Mouse (Mus musculus): ENCODE measurements around the gene Pfkfb3.
A peak's percentile ranks its signal among the peaks of the same experiment; 100 is the strongest.

The Pfkfb3 gene

DNA sequence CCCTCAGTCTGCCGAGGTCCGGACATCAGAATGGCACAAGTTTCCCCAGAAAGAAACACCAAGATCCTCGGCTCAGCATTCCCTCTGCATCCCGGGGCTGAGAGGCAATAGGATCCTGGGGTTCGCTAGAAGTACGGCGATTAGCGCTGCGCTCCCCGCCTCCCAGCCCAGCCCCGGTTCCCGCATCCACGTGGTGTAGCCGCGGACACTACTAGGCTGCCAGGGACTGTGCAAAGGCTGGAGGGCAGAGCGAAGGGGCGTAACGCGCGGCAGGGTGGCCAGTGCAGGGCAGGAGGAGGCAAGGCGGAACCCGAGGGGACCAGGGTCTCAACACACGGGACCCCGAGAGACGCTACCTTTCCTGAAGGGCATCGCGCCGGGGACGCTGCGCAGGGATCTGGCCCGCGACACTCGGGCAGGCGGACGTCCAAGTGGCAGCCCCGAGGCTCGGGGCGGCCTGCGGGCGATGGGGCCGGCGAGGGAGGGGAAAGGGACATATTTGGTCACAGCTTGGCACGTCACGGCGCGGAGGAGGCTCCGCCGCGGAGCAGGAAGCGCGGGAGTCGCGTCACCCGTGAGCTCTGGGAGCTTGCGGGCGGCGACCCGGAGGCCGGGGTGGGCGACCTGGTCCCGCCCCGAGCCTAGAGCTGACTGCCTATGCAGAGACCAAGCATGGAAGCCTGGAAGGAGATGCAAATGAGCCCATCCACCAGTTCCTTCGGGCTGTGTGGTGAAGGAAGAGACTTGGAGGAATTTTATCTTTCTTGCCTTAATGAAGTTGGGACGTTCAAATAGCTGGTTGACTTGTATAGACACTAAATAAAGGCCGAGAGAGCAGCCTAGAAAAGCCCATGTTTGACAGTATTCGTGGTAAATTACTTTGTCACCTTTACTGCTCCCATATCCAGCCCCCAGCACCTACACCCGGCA is at the start of gene Pfkfb3:
Gene Pfkfb3 (minus strand): TSS at position 607 of the 930 bp plus-strand sequence.
- DNase-seq: peak; percentile 85 to 86

DNA sequence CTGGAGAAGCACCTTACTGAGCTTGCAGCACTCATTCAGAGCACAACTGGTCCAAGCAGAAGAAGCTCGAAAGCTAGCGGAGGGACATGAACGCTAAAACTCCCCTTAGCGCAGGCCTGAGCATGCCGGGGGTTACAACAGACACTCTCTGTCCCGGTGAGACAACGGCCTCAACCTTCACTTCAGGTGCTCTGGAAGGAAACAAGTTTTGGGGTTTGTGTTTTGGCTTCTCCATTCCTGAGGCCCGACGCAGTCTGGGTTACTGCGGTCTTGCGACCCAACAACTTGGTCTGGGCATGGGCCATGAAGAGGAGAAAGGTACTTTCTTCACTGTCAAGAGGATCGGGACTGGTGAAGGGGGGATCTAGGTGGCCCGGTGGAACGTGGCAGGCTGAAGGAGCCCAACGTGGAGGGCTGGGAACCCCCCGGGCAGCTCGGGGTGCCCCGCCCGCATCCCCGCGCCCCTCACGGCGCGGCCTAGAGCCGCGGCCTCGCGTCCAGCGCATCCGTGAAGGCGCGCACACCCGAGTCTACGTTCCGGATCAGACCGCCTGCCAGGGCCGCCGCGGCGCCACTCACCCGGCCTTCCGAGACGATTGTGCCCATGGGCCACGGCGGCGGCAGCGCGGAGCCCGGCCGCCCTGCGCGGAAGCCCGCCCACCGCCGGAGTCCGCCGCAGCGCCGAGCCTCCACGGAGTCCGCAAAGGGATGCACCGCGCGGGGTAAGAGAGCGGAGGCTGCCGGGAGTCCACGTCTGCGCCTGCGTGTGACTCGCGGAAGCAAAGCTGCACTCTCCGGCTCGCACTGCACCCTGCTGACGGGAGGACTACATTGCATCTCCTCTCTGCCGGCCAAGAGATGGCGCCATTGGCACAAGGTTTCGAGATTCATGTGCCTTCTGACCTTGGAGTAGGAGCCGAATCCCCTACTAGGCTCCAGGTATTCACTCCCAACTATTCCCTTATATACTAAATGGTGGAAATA is 48.9 kb upstream of the Pfkfb3 start:
- peak; percentile 93 to 95 for DNase-seq

DNA sequence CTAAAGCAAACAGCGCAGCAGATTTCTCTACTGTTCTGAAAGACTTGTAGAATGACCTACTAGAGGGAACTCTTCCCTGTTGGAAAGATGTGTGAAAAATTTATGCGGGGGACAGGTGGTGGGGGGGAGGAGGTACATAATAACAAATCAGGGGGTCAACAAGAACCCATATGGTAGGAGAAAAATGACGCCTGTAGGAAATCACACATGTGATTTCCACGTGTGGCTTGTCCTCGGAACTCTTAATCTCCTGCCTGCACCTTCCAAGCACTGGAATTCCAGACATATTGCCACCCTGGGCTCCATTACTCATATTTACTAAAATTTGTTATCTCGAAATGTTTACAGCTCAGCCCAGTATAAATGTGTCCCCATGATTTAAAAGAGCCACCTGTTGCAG is 47.9 kb upstream of the Pfkfb3 start:
- no peak for DNase-seq

DNA sequence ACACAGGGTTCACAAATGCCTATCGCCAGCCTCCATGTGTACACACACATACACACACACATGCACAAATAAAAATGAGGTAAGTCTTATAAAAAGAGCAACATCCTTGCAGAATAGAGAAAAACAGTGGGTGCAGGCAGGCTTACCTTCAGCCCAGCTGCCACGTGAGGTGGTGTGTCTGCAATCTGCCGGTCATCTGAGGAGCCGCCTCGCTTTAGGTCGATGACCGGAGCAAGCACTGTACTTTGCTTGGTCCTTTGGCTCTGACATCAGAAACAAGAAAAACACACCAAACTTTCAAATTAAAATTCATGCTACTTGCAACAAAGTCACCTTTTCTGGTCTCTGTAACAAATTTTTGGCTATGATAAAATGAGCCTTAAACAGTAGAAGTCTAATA is 44.0 kb upstream of the Pfkfb3 start:
- DNase-seq: no peak

DNA sequence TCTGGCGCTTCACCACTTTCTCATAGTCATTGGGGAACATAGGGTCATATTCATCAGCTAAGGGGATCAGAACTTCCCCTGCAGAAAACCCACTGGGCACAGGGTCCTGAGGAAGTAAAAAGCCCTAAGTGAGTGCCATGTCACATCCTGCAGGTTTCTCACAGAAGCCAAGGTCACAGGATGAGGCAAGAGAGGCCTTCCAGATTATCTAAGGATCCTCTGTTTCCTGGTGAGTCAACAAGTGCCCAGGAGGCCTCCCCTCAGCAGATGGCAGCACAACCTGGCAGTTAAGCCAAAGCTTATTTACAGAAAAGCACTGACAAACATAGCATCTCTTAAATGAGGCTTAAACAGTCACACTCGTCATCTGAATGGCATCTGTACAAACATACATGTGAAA is 42.8 kb upstream of the Pfkfb3 start:
- no peak for DNase-seq

DNA sequence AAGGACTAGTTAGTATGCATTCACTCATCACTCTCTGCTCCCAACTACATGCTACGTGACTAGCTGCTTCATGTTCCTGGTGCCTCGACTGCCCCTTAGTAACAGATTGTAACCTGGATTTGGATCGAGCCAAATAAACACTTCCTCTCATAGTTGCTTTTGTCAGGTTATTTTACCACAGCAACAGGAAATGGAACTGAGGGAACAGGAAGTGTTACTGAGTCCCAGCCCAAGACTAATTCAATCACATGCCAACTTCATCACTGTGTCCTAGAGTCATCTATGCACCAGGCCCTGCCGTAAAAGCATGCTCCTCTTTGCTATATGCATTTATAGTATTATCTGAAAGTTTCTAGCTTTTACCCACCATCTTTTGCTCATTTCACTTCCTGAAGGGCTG is 34.1 kb upstream of the Pfkfb3 start:
- DNase-seq: no peak

DNA sequence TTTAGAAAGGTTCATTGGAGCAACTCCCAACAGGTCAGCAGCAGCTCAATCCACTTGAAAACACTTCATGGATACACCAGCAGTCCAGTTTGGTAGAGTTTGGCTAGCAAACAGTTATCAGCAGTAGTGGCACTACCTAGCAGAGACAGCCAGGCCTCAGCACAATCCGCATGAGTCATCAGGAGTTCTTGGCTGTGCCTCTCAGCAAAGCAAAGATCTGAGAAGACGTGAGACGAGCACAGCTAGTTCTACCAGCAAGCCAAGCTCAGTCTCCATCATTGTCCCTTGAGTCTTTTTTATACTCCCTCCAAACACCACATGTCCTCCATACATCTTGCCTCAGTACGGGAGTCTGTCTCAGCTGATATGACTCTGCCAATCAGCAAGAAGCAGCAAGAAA is 25.5 kb upstream of the Pfkfb3 start:
- DNase-seq: no peak

DNA sequence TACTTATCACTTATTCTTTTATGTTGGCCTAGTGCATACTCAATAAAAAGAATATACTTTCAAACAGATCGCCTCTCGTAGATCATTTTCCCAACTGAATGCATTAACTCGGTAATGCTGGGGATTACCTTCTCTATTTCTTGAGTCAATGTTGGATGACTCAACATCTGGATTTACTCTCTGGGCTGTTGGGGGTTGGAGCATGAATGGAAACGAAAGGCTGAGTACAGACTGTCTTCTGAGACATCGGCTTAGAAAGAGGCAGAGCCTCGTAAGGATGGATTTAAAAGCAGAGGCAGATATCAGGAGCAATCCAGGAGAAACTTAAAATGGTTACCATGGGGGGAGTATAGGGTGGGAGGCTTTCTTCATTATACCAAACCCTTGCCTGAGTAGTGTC is 24.3 kb upstream of the Pfkfb3 start:
- DNase-seq: no peak

DNA sequence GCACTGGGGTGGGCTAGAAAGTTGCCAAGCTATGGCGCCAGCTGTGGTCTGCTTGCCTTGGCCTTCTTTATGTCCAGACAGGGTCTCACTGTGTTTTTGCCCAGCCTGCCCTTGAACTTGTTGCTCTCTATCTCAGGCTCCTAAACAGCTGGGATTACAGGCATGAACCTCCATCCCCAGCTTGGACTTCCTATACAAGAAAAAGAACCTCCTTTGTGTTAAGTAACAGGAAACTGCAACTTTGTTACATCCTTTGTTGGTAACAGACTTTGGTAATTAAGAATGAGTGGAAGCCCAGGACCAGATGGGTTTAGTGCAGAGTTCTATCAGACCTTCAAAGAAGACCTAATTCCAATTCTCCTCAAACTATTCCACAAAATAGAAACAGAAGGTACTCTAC is 19.8 kb upstream of the Pfkfb3 start:
- DNase-seq: no peak

DNA sequence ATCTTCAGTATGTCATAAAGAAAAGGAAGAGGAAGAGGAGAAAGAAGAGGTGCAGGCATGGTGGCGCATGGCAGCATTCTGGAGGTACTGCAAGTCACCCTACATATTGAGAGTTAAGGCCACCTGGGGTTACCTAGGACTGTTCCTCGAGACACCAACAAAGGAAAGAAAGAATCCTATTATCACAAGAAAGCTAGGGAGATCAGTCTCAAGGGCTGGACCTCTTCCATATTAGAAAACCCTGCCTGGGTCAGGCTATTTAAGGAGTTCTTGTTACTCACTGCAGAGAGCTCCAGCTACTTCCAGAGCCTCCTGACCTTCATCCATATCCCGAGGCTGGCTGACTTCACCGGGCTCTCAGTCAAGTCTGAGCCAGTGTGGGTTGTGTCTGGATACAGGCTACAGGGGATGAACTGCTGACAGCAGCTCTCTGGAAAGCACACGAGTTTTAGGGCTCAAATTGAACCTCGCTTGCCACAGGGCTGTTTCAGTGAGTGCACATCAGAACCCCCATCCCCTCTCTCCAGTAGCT is 17.2 kb upstream of the Pfkfb3 start:
- no peak for DNase-seq

DNA sequence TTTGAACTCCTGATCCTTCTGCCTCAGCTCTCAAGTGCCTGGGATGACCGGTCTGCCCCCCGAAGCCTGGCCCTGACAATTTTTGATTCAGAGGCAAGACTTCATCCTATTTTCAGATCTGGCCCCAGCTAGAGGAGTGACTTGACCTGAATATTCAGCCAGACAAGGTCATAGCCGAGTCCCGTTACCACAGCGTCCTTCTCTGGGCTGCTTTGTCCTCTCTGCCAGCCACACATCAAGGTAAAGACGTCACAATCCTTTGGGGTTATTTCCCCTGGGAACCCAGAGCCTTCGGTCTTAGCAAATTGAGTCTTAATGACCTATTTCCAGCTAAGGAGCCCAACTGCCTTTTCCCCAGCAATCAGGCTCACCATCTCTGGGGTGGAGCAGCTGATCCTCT is 14.6 kb upstream of the Pfkfb3 start:
- DNase-seq: no peak

DNA sequence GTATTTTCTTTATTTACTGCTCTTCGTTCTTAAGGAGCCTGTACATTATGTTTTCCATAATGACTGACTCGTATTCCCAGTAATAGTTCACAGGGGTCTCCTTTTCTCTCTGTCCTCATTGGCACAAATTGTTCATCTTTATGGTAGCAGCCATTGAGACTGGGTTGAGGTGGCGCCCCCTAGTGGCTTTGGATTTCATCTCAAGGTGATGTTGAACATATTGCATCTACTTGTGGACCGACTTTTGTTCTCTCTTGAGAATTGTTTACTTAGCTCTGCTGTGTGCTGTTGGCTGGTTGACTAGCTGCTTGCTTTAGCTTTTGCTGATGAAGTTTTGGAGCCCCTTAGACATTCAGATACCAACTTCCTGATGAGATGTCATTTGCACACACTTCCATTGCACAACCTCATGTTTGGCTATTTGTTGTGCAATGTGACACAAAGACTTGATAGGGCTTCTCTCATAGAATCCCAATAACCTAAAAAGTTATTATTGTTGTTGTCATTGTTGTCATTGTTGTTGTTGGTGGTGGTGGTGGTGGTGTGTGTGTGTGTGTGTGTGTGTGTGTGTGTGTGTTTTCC is 14.0 kb upstream of the Pfkfb3 start:
- DNase-seq: peak in 1 of 2 experiments; percentile 32

DNA sequence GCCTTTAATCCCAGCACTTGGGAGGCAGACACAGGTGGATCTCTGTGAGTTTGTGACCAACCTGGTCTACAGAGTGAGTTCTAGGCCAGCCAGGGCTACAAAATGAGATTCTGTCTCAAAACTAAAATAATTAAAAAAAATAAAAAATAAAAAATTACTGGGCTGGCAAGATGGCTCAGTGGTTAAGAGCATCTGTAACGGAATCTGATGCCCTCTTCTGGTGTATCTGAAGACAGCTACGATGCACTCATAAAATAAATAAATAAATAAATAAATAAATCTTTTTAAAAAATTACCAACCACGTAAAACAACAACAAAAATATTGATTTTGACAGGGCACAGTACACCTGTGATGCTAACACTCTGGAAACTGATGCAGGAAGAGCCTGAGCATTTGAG is 13.0 kb upstream of the Pfkfb3 start:
- DNase-seq: no peak

DNA sequence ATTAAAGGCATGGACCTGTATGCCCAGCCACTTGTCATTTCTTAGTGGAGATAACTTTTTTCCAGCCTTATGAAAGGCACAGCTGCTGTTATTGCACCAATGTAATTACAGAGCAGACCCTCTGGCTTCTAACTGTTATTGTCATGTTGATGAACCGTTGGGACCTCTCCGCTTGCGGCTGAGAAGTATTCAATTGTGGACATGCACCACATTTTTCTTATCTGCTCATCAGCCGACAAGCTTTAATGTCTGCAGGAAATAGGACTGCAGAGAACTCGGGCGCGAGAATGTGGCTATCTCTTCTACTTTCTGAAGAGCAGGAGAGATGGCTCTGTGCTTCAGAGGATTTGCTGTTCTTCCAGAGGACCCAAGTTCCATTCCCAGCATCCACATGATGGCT is 12.4 kb upstream of the Pfkfb3 start:
- DNase-seq: no peak

DNA sequence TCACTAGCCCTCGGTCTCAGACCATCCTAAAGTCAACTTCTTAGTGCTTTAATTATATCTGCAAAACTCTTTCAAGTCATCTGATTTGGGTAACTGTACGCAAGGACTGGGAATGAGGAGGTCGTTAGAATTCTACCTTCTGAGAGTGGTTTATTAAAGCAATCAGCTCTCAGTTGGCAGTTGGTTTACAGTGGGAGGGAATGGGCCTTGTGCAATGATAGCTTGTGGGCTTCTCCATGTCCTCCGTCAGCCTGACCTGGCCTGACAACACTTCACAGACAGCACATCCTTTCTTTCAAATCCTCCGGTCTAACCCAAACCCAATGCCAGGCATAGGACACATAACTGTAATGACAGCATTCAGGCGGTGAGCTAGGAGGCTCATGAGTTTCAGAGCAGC is 10.9 kb upstream of the Pfkfb3 start:
- DNase-seq: no peak

DNA sequence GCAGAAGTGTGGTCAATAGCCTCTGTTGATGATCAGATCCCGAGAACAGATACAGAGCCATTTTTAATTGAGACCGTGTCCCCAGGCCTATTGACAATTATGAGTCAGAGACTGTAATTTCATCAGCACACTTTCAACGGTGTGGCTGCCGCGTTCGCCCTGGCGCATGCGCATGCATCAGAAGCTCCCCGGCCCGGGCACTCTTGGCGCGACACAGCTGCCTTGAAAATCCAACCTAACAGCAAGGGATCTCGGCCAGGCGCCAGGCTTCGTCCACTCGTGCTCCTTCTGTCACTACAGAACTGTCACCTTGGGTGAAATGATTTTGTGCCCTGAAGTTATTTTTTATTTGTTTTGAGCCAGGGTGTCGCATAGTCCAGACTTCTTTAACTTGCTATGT is 9.4 kb upstream of the Pfkfb3 start:
- no peak for DNase-seq

DNA sequence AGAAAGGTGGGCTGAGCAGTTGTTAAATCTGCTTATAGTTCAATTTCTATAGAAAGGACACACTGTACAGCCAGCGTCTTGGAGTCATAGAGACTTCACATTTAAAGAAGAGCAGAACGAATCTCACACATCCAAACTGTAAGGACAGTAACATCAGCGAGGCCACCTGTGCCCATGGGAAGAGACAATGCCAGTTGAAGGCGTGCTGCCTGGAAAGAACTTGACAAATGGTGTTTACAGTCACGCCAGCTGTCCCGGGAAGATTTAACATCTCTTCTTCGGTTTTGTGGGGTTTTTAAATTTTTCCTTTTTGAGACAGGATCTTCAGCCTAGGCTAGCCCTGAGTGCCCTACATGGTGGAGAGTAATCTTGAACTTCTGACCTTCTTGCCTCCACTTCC is 4.8 kb upstream of the Pfkfb3 start:
- no peak for DNase-seq

DNA sequence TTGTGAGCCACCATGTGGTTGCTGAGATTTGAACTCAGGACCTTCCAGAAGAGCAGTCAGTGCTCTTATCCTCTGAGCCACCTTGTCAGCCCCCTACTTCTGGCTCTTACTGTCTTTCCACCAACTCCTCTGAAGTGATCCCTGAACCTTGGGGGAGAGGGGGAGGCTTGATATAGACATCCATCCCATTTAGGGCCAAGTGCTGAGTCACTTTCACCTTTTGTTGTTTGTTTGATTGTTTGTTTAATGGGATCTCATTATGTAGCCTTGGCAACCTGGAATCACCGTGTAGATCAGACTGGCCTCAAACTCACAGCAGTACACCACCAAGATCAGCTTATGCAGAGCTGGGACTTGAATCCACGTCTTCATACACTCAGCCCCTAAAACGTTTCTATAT is 3.4 kb upstream of the Pfkfb3 start:
- no peak for DNase-seq

DNA sequence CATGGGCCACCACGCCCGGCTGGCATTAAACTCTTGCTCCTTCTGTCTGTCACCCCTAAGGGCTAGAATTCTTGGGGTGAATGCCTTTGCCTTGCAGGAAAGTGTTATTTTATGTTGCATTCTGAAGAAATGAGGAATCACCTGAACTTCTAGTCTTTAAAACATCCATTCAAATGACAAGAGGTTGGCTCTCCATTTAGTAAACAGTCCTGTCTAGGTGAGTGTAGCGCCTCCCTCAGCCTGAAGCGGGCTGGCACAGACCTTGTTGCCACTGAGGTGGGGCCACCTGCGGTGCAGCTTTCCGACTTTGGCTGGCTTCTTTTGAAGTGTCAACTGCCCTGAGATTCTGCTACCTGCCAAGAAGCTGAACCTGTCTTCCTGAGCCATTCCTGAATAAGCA is 1.4 kb upstream of the Pfkfb3 start:
- no peak for DNase-seq

DNA sequence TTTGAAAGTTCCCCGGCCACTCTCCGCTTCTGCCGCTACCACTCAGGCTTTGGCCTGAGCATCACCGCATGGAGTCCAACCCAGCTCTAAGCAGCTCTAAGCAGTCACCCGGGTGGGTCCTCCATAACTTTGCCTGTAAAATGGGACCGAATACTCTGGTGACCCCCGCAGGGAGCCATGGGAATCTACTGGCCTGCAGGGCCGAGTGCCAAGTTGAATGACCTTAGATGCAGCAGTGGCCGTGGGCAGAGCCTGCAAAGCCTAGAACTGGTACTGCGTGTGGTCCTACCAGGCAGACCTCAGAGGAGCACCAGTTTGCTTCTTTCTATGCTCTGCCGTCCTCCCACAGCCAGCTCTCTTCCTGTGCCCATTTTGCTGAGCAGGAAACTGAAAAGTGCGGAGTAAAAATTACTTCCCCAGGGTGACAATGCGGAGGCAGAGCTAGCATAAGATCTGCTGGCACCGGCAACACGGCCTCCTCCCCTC is 868 bp downstream of the Pfkfb3 start:
- peak; percentile 12 to 20 for DNase-seq

DNA sequence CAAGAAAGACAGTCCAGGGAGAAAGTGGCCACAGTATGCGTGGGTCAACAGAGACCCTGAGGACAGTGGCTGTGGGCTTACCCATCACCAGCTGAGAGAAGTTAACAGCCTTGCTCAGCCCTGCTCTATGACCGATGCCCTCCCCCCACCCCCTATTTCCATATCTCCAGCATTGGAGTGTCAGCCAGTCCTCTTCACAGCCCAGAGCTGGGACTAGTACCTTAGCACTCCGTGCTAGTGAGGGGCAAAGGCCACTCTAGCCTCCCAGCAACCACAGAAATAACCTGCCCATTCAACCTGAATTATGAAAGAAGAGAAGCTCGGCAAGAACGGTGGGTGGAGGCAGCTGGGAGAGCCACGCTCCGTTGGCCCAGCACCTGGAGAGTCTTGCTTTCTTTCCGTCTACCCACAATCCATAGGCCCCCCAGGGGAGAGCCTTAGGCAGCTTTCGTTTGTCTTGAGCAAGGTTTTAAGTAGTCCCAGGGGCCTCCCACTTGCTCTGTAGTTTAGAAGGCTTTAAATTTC is 1.5 kb downstream of the Pfkfb3 start:
- no peak for DNase-seq

DNA sequence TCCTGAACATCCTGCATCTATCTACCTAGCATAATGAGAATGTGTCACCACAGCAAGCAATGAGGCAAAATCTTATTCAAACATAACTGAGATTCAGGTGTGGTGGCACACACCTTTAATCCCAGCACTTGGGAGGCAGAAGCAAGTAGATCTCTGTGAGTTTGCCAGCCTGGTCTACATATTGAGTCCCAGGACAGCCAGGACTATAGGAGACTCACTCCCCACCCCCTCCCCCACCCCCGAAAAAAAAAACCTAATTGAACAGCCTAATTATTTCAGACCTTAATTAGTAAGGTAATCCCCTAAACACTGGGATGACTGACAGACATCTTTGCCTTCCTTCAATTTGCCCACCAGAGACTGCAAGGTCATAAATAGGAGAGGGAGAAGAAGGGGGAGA is 2.2 kb downstream of the Pfkfb3 start:
- DNase-seq: no peak

DNA sequence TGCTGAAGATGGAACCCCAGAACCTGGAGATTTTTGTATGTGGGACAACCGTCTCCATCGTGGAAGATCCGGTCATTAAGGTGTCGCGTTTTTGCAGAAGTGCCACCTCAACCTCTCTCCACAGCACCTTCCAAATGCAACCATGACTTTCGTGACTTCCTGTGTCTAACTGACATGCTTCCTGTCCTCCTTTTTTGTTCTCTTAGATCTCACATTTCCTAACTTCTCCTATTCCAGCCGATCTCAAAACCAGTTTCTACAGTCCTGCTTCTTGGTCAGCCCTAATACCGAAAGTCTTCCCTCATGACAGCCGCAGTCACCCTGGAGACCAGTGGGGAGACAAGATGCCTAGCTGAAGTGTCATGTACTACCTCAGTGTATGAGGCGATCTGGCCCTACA is 5.4 kb downstream of the Pfkfb3 start:
- DNase-seq: no peak
